Mouse (Mus musculus): ENCODE measurements around the gene Dct. TPM values are rescaled to one million over a fixed set of nuclear protein-coding genes. Genes with fewer than 3 reads are reported as not detected.

The Dct gene
- polyA plus RNA-seq, 1 experiment = not detected

DNA sequence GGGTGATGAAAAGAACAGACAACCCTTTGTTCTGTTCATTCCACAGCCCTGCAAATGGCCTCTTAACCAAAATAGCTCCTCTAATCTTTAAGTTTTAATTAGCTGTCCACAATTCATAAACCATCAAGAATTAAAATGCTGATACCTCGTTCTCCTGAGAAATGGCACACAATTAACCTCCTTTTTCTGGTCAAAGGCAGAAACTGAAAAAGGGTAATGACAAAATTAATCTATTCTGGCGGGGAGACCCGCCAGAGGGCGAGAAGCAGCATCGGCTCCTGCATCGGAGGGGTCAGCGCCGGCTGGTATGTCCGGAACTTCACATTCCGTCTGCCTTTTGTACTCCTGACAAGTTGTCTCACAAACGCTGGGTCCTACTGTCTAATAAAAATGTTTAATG lies 28.6 kb upstream of the Dct start:
- H3K4me3 ChIP-seq (replicated peaks) = no peak overlapping the region
- TF ChIP-seq GATA1 (IDR thresholded peaks at IDR 0.05; ENCODE audit: borderline replicate concordance, low read length) (no peak), FLI1 (IDR thresholded peaks at IDR 0.05; ENCODE audit: low read length) (no peak)
- no peaks in the 10 kb centered on the region for H3K36me3 ChIP-seq (replicated peaks; ENCODE audit: low read length)
- no peaks in the 10 kb centered on the region for H3K9me3 ChIP-seq
- H3K27me3 ChIP-seq (replicated peaks) = peaks cover 5% of the 10 kb centered on the region
- H3K4me1 ChIP-seq = peaks cover 7% of the 10 kb centered on the region; the same call in 1 of the 2 replicates

DNA sequence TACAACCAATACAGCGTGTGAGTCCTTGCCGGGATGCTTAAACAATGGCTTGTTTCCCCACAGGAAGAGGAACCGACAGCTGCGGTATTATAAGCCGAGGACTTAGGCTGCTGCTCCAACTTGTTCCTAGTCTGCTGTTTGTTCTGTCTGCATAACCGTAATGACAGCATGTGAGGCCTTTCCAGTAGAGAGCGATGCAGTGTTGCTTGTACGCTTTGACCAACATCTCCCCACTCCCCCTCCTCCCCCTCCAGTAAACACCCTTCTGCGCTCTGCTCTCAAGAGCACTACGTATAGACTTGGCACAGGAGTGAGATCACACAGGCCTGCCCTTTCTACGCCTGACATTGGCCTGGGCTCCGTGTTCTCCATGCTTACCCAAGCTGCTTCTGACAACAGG lies 18.1 kb upstream of the Dct start:
- Histone ChIP-seq H3K9me3 (no peaks in the 10 kb centered on the region; the same call in 1 of the 2 replicates), H3K4me1 (no peaks in the 10 kb centered on the region; the same call in 1 of the 2 replicates), H3K36me3 (replicated peaks; ENCODE audit: low read length) (no peaks in the 10 kb centered on the region), H3K4me3 (replicated peaks) (peak overlapping the region; percentile 48), H3K27me3 (replicated peaks) (no peaks in the 10 kb centered on the region)
- TF ChIP-seq GATA1 (IDR thresholded peaks at IDR 0.05; ENCODE audit: borderline replicate concordance, low read length) (no peak), FLI1 (IDR thresholded peaks at IDR 0.05; ENCODE audit: low read length) (no peak)

DNA sequence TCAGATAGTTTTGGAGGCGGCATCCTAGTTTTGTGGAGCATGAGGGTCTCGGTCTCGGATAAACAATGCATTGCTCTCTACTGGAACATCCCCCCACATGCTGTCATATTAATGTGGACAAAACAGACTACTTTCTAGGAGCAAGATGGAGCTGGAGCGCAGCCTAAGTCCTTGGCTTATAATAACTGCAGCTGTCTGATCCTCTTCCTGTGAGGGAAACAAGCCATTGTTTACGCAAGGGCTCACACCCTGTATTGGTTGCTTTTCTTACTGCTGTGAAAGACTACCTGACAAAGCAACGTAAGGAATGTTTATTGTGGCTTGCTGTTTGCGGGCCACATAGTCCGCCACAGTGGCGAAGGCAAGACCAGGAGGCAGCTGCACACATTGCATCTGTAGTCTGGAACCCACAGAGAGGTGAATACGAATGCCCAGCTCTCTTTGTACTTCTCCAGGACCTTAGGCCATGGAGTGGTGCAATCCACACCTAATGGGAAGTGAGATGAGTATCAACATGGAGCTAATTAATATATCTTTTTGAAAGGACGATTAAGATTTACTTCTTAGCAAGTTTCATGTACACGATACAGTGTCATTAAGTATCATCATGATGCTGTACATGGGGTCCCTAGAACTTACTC lies 17.5 kb upstream of the Dct start:
- H3K4me3 ChIP-seq (replicated peaks) = no peak overlapping the region
- TF ChIP-seq GATA1 (IDR thresholded peaks at IDR 0.05; ENCODE audit: borderline replicate concordance, low read length) (no peak), FLI1 (IDR thresholded peaks at IDR 0.05; ENCODE audit: low read length) (no peak)
- no peaks in the 10 kb centered on the region for H3K27me3 ChIP-seq (replicated peaks)
- no peaks in the 10 kb centered on the region; the same call in 1 of the 2 replicates for H3K4me1 ChIP-seq
- no peaks in the 10 kb centered on the region for H3K36me3 ChIP-seq (replicated peaks; ENCODE audit: low read length)
- H3K9me3 ChIP-seq = no peaks in the 10 kb centered on the region; the same call in 1 of the 2 replicates

DNA sequence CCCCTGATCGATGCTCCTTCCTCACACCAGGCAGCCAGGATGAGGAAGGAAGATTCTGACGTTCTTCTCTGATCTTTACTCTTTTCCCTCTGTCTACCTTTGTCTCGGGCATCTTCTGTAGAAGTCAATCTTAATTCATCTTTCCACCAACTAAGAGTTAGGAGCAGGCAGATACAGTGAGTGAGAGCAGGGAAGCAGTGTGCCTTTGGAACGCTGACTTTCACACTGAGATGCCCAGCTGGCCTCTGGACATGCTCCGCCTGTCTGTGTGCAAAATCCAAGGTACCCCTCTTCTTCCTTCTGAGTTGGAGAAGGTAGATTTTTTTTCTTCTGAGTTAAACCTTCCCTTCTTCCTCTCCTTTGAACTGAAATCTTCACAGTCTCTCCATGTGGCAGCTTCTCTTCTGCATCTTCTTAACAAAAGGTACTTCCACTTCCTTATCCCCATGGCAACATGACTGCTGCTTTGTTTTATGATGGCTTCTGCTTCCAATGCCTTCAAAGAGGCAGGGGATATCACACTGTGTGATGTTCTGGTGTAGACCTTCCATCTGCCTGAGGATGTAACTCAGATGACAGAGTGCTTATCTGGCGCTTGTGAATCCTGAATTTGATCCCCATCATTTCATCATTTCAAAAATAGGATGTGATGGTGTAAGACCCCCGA lies 9.9 kb upstream of the Dct start:
- Histone ChIP-seq H3K9me3 (peaks cover 7% of the 10 kb centered on the region; the same call in 1 of the 2 replicates), H3K36me3 (replicated peaks; ENCODE audit: low read length) (no peaks in the 10 kb centered on the region), H3K27me3 (replicated peaks) (no peaks in the 10 kb centered on the region), H3K4me3 (replicated peaks) (no peak overlapping the region), H3K4me1 (no peaks in the 10 kb centered on the region)
- TF ChIP-seq FLI1 (IDR thresholded peaks at IDR 0.05; ENCODE audit: low read length) (no peak), GATA1 (IDR thresholded peaks at IDR 0.05; ENCODE audit: borderline replicate concordance, low read length) (no peak)

DNA sequence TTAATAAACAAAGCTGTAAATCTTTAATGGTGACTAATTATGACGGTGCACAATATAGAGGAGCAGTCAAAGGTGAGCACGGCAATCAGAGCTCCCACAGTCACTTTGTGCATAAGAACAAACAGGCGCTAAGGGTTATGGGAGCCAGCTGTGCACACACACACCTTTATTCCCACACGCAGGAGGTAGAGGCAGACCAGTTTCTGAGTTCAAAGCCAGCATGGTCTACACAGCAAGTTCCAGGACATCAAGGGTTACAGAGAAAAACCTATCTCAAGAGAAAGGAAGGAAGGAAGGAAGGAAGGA lies 6.5 kb upstream of the Dct start:
- Histone ChIP-seq H3K27me3 (replicated peaks) (no peaks in the 10 kb centered on the region), H3K36me3 (replicated peaks; ENCODE audit: low read length) (no peaks in the 10 kb centered on the region), H3K4me1 (no peaks in the 10 kb centered on the region), H3K9me3 (peaks cover 19% of the 10 kb centered on the region; the same call in 1 of the 2 replicates), H3K4me3 (replicated peaks) (no peak overlapping the region)
- no peak for TF ChIP-seq FLI1 (IDR thresholded peaks at IDR 0.05; ENCODE audit: low read length)
- TF ChIP-seq GATA1 (IDR thresholded peaks at IDR 0.05; ENCODE audit: borderline replicate concordance, low read length) = no peak

DNA sequence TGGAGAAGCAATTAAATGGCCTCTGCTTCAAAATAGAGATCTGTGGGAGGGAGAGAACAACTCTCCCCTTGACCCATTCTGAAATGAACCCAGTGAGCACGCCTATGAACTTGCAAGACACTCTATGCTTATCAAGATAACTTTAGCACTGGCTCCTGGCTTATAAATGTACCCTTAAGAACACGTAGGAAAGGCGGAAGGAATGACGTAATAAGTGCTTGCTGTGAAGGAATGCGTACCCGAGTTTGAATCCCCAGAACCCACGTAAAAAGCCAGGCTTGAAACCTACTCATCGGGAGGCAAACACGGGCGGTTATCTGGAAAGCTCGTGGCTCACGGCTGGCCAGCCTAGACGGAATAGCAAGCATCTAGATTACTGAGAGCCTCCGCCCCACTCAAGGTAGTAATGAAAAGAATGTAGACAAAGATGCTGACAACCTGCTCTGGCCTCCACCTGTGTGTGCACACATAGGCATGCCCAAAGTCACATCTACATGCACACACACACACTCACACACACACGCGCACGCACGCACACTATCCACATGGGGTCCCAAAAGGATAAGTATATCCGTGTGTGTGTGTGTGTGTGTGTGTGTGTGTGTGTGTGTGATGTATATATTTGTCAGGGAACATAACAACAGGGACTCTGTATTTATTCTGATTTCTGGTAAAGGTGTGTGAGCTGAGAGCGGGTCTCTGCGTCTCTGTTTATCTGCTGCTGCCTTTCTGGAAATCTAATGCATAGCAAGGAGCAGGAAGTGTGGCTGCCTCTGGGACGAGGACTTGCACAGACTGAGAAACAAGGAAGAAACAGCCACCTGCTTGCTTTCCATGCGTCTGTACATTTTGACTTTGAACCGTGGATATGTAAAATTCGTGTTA lies 5.9 kb upstream of the Dct start:
- no peaks in the 10 kb centered on the region for H3K36me3 ChIP-seq (replicated peaks; ENCODE audit: low read length)
- no peak overlapping the region for H3K4me3 ChIP-seq (replicated peaks)
- peaks cover 22% of the 10 kb centered on the region; the same call in 1 of the 2 replicates for H3K9me3 ChIP-seq
- no peaks in the 10 kb centered on the region for H3K27me3 ChIP-seq (replicated peaks)
- no peak for TF ChIP-seq FLI1 (IDR thresholded peaks at IDR 0.05; ENCODE audit: low read length)
- TF ChIP-seq GATA1 (IDR thresholded peaks at IDR 0.05; ENCODE audit: borderline replicate concordance, low read length) = no peak
- no peaks in the 10 kb centered on the region for H3K4me1 ChIP-seq

DNA sequence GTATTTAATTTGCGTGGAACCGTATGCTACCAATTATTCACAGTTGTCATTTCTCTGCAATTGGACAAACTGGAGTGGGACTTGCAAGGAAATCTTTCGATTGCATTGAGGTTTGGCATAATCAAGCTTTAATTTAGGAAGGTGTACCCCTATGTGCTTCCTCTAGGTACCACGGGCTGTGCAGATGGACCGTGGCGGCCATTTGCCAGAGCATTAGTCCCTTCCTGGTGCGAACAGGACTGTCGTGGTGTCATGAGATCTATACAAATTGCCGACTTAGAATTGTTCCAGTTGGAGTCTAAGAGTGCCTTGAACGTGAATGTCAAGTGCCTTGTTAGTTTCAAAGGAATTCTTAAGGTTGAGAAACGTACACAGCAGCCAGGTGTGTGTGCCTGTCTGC lies 726 bp upstream of the Dct start:
- Histone ChIP-seq H3K9me3 (peaks cover 34% of the 10 kb centered on the region), H3K27me3 (replicated peaks) (peaks cover 3% of the 10 kb centered on the region), H3K36me3 (replicated peaks; ENCODE audit: low read length) (no peaks in the 10 kb centered on the region), H3K4me1 (no peaks in the 10 kb centered on the region), H3K4me3 (replicated peaks) (no peak overlapping the region)
- TF ChIP-seq FLI1 (IDR thresholded peaks at IDR 0.05; ENCODE audit: low read length) = no peak
- TF ChIP-seq GATA1 (IDR thresholded peaks at IDR 0.05; ENCODE audit: borderline replicate concordance, low read length) = no peak

DNA sequence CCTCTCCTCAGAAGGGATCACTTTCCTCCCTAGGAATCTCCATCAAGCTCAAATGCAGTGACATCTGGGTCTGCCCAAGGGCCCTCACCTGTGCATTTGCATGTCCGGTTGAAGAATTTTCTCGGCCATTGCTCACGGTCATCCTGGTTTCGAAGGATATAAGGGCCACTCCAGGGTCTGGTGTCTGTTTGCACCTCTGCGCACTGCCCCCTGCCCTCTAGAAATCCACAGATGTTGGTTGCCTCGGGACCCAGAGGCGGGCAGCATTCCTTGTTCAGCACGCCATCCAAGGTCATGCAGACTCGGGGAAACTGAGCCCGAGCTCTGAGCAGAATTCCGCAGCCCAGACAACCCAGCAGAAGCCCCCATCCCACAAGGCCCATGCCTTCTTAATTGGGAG lies 648 bp downstream of the Dct start:
- Histone ChIP-seq H3K4me1 (no peaks in the 10 kb centered on the region), H3K27me3 (replicated peaks) (peaks cover 3% of the 10 kb centered on the region), H3K36me3 (replicated peaks; ENCODE audit: low read length) (no peaks in the 10 kb centered on the region), H3K4me3 (replicated peaks) (no peak overlapping the region), H3K9me3 (peaks cover 26% of the 10 kb centered on the region)
- TF ChIP-seq FLI1 (IDR thresholded peaks at IDR 0.05; ENCODE audit: low read length) (no peak), GATA1 (IDR thresholded peaks at IDR 0.05; ENCODE audit: borderline replicate concordance, low read length) (no peak)

DNA sequence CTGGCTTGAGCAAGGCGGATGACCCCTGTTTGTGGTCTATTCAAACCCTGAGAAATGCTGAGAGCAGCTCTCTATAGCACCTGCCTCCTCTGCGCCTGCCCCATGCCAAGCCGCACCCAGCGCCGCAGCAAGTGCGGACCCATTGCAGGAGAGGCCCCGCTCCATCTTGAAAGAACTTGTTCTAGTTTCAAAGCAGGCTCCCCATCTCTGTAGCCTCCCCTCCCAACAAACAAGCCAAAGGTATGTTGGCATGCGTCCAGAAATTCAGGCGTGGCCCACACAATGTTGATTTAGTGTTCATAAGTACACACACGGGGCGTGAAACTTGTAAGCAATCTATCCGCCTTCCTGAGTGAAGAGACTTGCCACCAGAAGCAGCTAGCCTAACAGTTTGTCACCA lies 1.1 kb downstream of the Dct start:
- TF ChIP-seq GATA1 (IDR thresholded peaks at IDR 0.05; ENCODE audit: borderline replicate concordance, low read length) (no peak), FLI1 (IDR thresholded peaks at IDR 0.05; ENCODE audit: low read length) (no peak)
- peaks cover 3% of the 10 kb centered on the region for H3K27me3 ChIP-seq (replicated peaks)

DNA sequence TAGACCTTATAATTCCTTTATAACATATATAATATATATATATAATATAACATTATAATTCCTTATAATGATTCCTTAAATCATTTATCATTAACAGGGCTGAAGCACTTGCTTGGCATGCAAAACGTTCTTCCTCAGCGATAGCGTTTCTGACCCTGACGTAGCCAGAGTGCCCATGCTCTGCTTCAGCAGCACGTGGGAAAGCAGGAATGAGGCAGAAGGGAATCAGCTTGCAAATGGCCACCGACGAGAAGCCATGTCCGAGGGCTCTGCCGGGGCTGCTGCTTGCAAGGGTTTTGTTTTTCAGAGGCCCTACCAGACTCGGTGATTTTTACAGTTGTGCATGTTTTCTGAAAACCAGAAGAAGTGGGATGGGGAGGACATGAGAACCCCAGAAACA lies 1.6 kb downstream of the Dct start:
- TF ChIP-seq FLI1 (IDR thresholded peaks at IDR 0.05; ENCODE audit: low read length) (no peak), GATA1 (IDR thresholded peaks at IDR 0.05; ENCODE audit: borderline replicate concordance, low read length) (no peak)
- Histone ChIP-seq H3K9me3 (peaks cover 26% of the 10 kb centered on the region), H3K4me1 (no peaks in the 10 kb centered on the region), H3K4me3 (replicated peaks) (no peak overlapping the region), H3K27me3 (replicated peaks) (peaks cover 3% of the 10 kb centered on the region), H3K36me3 (replicated peaks; ENCODE audit: low read length) (no peaks in the 10 kb centered on the region)

More for the DNA sequence above, 1.1 kb downstream of the Dct start:
- H3K4me3 ChIP-seq (replicated peaks) = no peak overlapping the region
- peaks cover 26% of the 10 kb centered on the region for H3K9me3 ChIP-seq
- H3K36me3 ChIP-seq (replicated peaks; ENCODE audit: low read length) = no peaks in the 10 kb centered on the region
- H3K4me1 ChIP-seq = no peaks in the 10 kb centered on the region
